Mouse (Mus musculus) frontal cortex, adult 2 months (tissue): ENCODE measurements at regions not wholly inside any gene's neighbourhood (a gene's known extent, or its start where the extent isn't known, plus 50 kb on each side); places are given as distances from the start of the nearest gene placed in this dataset.

Experiments
- DNase-seq, 2 experiments: peaks; one replicate each; pipeline ENCODE4 v3.0.0; 2022; ENCODE audit warnings: low spot score in 1 of 2; ENCODE audit errors: extremely low spot score in 1 of 2

GRCm38 (mm10) chr10:118758825-118759471 is 111.1 kb downstream of the Dyrk2 start:
- no peak for DNase-seq

- DNase-seq: no peak
Measured at GRCm38 (mm10) chr10:118760441-118760840, 109.6 kb downstream of the Dyrk2 start.

- no peak for DNase-seq
Measured at GRCm38 (mm10) chr10:118761101-118761868, 108.7 kb downstream of the Dyrk2 start.

GRCm38 (mm10) chr10:118765051-118765450 is 105.0 kb downstream of the Dyrk2 start:
- no peak for DNase-seq

GRCm38 (mm10) chr10:118765544-118766441 is 104.2 kb downstream of the Dyrk2 start:
- no peak for DNase-seq

- DNase-seq: no peak
Measured at GRCm38 (mm10) chr10:118766826-118767225, 103.2 kb downstream of the Dyrk2 start.

GRCm38 (mm10) chr10:118769751-118770150 is 100.3 kb downstream of the Dyrk2 start:
- no peak for DNase-seq

GRCm38 (mm10) chr10:118778656-118779055 is 91.4 kb downstream of the Dyrk2 start:
- no peak for DNase-seq

GRCm38 (mm10) chr10:118780831-118781569 is 89.0 kb downstream of the Dyrk2 start:
- no peak for DNase-seq

GRCm38 (mm10) chr10:118781811-118782232 is 88.2 kb downstream of the Dyrk2 start:
- DNase-seq: peak in 1 of 2 experiments; percentile 69

- no peak for DNase-seq
Measured at GRCm38 (mm10) chr10:118782646-118783045, 87.4 kb downstream of the Dyrk2 start.

GRCm38 (mm10) chr10:118787280-118787690 is 82.7 kb downstream of the Dyrk2 start:
- no peak for DNase-seq

GRCm38 (mm10) chr10:118792352-118793100 is 77.5 kb downstream of the Dyrk2 start:
- peak in 1 of 2 experiments; percentile 50 for DNase-seq

GRCm38 (mm10) chr10:118793794-118794193 is 76.2 kb downstream of the Dyrk2 start:
- DNase-seq: no peak

- DNase-seq: no peak
Measured at GRCm38 (mm10) chr10:118794395-118795060, 75.5 kb downstream of the Dyrk2 start.

- no peak for DNase-seq
Measured at GRCm38 (mm10) chr10:118795061-118795407, 75.0 kb downstream of the Dyrk2 start.

GRCm38 (mm10) chr10:118796512-118796911 is 73.5 kb downstream of the Dyrk2 start:
- DNase-seq: no peak

- DNase-seq: no peak
Measured at GRCm38 (mm10) chr10:118797256-118797655, 72.8 kb downstream of the Dyrk2 start.

GRCm38 (mm10) chr10:118799767-118800166 is 70.2 kb downstream of the Dyrk2 start:
- DNase-seq: no peak
